Mouse (Mus musculus) central nervous system, embryonic 14 days (tissue): ENCODE data around the gene Defb29. TPM values are rescaled to one million over a fixed set of nuclear protein-coding genes. Genes with fewer than 3 reads are reported as not detected.

Experiments
- polyA plus RNA-seq: library from polyadenylated mRNA; depleted of rRNA; stranded (reverse); fragments of >200 nt; gene quantifications from 2 replicates; pipeline ENCODE4 v1.2.3, GENCODE M21; 2012; rRNA removed

Defb29 gene
- not detected in 2 replicates for polyA plus RNA-seq

DNA sequence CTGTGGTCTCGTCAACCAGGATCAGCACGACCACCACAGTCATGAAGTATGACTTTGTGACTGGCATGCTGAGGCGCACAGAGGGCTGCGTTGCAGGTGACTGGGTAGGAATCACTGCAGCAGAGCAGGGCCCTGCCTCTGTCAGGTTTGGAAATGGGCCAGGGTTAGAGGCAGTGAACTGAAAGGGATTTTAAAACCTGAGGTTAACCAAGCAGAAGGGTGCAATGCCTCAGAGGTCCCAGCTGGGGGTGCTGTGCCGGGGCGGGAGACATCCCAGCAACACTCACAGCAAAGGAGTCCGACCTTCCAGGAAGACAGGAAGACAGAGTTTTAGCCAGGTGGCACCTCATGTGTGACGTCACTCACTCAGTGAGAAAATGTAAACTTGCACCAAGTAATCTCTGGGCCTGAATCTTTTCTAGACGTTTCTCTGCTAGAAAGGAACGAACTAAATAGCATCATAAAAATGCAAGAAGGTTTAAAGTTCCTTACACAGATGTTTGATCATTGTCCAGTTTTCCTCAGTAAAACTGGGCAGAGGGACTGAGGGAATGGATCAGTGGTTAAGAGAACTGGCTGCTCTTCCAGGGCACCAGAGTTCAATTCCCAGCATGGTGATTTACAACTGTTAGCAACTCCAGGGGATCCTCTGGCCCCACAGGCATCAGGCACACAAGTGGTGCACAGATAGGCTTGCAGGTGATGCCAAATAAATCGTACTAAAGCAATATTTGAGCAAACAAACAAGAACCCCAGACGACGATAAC is at the start of gene Defb29:
Gene Defb29 (minus strand): TSS at position 155 of the 767 bp plus-strand sequence.

GRCm38 (mm10) chr2:152580107-152580506 is 40.2 kb upstream of the Defb29 start, which contains the start of gene Defb19:
Gene Defb19, minus strand, starts transcription at chr2:152580312.

GRCm38 (mm10) chr2:152572114-152572794 is 32.4 kb upstream of the Defb29 start, which contains the start of gene Defb21:
Gene Defb21, plus strand, starts transcription at chr2:152572744.

DNA sequence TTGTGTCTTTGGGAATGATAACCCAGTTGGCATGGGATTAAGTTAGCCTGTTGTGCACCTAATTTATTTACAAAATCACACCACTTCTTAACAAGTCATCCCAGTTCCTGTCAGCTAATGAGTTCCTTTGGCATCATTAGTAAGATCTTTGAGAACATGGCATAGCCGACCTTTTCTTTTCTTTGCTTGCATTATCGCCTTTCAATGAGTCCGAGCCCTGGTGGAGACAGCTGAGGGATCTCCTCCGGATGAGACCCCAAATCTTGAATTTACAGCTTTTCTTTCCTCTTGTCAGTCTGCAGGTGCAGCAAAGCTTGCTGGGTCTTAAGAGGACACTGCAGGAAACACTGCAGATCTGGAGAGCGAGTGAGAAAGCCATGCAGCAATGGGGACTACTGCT is 29.1 kb upstream of the Defb29 start, which contains the start of gene Gm17416:
Gene Gm17416 (plus strand): TSS at position 301 of the 400 bp plus-strand sequence.

DNA sequence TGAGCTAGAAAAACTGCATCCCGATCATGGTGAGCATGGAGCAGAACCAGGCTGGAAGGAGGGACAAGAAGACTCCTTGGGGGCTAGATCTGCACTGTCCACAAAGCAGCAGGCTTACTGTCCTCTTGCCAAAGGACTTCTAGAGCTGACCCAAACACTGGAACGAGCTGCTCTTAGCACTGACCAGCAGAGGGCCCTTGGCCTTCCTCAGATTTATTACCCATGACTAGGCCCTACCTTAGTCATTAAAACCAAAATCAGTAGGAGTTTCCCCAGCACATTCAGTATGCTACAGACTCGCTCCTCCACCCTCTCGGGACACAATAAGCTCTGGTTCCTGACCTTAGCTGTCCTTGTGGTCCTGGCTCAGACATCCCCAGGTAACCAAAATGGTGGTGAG is 21.9 kb downstream of the Defb29 start, which contains the start of gene Defb28:
Gene Defb28 (plus strand): TSS at position 275 of the 400 bp plus-strand sequence.

GRCm38 (mm10) chr2:152511592-152511991 is 28.3 kb downstream of the Defb29 start, which contains the start of gene Defb26:
Gene Defb26, minus strand, starts transcription at chr2:152511692.

GRCm38 (mm10) chr2:152490038-152490437 is 49.9 kb downstream of the Defb29 start, which contains the start of gene Defb22:
Gene Defb22, minus strand, starts transcription at chr2:152490138.

Other genes starting within 250 kb of the Defb29 start
- gene Tbc1d20, start 246.3 kb downstream of the Defb29 start, polyA plus RNA-seq, result 43.8 and 46.3 TPM in 2 replicates
- 255 and 263 TPM in 2 replicates for gene Rbck1, start 207.4 kb downstream of the Defb29 start, polyA plus RNA-seq
- gene Trib3, start 196.1 kb downstream of the Defb29 start, polyA plus RNA-seq, result 0.37 and 0.63 TPM in 2 replicates
- gene Nrsn2, start 163.5 kb downstream of the Defb29 start, polyA plus RNA-seq, result 21.5 and 24.8 TPM in 2 replicates
- gene Sox12, start 142.0 kb downstream of the Defb29 start, polyA plus RNA-seq, result 84.0 and 84.5 TPM in 2 replicates
- 20.1 and 21.6 TPM in 2 replicates for gene Zcchc3, start 125.1 kb downstream of the Defb29 start, polyA plus RNA-seq
- gene 6820408C15Rik, start 124.5 kb downstream of the Defb29 start, polyA plus RNA-seq, result 2.2 and 2.6 TPM in 2 replicates
- not detected in 2 replicates for gene Defb23, start 75.5 kb downstream of the Defb29 start, polyA plus RNA-seq
- 0.09 TPM in 1 of 2 replicates, not detected in the other for gene Defb20, start 63.0 kb downstream of the Defb29 start, polyA plus RNA-seq
- gene Defb22, start 50.0 kb downstream of the Defb29 start, polyA plus RNA-seq, result not detected in 2 replicates
- gene Defb26, start 28.4 kb downstream of the Defb29 start, polyA plus RNA-seq, result not detected in 2 replicates
- gene Defb28, start 21.8 kb downstream of the Defb29 start, polyA plus RNA-seq, result not detected in 2 replicates
- gene Gm17416, start 29.2 kb upstream of the Defb29 start, polyA plus RNA-seq, result not detected in 2 replicates
- gene Defb21, start 32.6 kb upstream of the Defb29 start, polyA plus RNA-seq, result not detected in 2 replicates
- gene Defb19, start 40.2 kb upstream of the Defb29 start, polyA plus RNA-seq, result not detected in 2 replicates
- not detected in 2 replicates for gene Defb45, start 59.3 kb upstream of the Defb29 start, polyA plus RNA-seq
- not detected in 2 replicates for gene Defb36, start 64.2 kb upstream of the Defb29 start, polyA plus RNA-seq
- not detected in 2 replicates for gene Defb25, start 83.0 kb upstream of the Defb29 start, polyA plus RNA-seq
- gene Rem1, start 86.9 kb upstream of the Defb29 start, polyA plus RNA-seq, result 0.41 and 0.84 TPM in 2 replicates
- gene H13, start 129.4 kb upstream of the Defb29 start, polyA plus RNA-seq, result 172 and 175 TPM in 2 replicates
- 25.2 and 27.7 TPM in 2 replicates for gene Mcts2, start 146.9 kb upstream of the Defb29 start, polyA plus RNA-seq
- gene Id1, start 196.2 kb upstream of the Defb29 start, polyA plus RNA-seq, result 133 and 168 TPM in 2 replicates
- gene Cox4i2, start 214.1 kb upstream of the Defb29 start, polyA plus RNA-seq, result 3.8 and 5.3 TPM in 2 replicates